Mouse (Mus musculus): ENCODE measurements around the gene Cct5.

GRCm38 (mm10) chr15:31585238-31585637, 16.4 kb downstream of the Cct5 start:
- TF ChIP-seq POLR2A (IDR thresholded peaks at IDR 0.05; ENCODE audit: insufficient read depth, low read depth, low read length), result no peak
- no peak for TF ChIP-seq EP300 (IDR thresholded peaks at IDR 0.05; ENCODE audit: insufficient read depth, low read depth, low read length)

All from heart, adult 2 months (tissue).